Mouse (Mus musculus) CD8-positive naive resting alpha-beta T cell, adult 2 months (primary cell): ENCODE data around the gene Olfr1291-ps1.

Source experiments
- DNase-seq, 2 experiments: peaks; one replicate each; pipeline ENCODE4 v3.0.0; 2022; ENCODE audit warnings: low read depth in 2 of 2, low spot score in 2 of 2

Olfr1291-ps1 gene

GRCm38 (mm10) chr2:111496880-111497279, at the start of gene Olfr1291-ps1:
Gene Olfr1291-ps1, plus strand, starts transcription at chr2:111497180.
- no peak for DNase-seq

- no peak for DNase-seq
Observed at GRCm38 (mm10) chr2:111448842-111449241, 48.1 kb upstream of the Olfr1291-ps1 start, which contains the start of gene Olfr1287. Gene Olfr1287, plus strand, starts transcription at chr2:111449142.

GRCm38 (mm10) chr2:111473801-111474200, 23.2 kb upstream of the Olfr1291-ps1 start, which contains the start of gene Olfr1288:
Gene Olfr1288, plus strand, starts transcription at chr2:111474101.
- no peak for DNase-seq

GRCm38 (mm10) chr2:111480519-111480918, 16.5 kb upstream of the Olfr1291-ps1 start, which contains the start of gene Olfr1289:
Gene Olfr1289, plus strand, starts transcription at chr2:111480819.
- no peak for DNase-seq

GRCm38 (mm10) chr2:111493729-111494128, 3.3 kb upstream of the Olfr1291-ps1 start, which contains the start of gene Olfr1290:
Gene Olfr1290, minus strand, starts transcription at chr2:111493829.
- no peak for DNase-seq

GRCm38 (mm10) chr2:111517451-111517850, 20.5 kb downstream of the Olfr1291-ps1 start:
- no peak for DNase-seq

- DNase-seq, result no peak
Observed at GRCm38 (mm10) chr2:111524903-111525302, 27.9 kb downstream of the Olfr1291-ps1 start, which contains the start of gene Olfr1293-ps. Gene Olfr1293-ps, plus strand, starts transcription at chr2:111525203.

GRCm38 (mm10) chr2:111540191-111540590, 43.2 kb downstream of the Olfr1291-ps1 start, which contains the start of gene Olfr1294:
Gene Olfr1294, minus strand, starts transcription at chr2:111540291.
- DNase-seq, result no peak
